Mouse (Mus musculus) G1E (cell line): ENCODE results near the gene Stx8. TPM values are rescaled to one million over a fixed set of nuclear protein-coding genes. Genes with fewer than 3 reads are reported as not detected.

Experiments used
- ATAC-seq: 2 replicates; pipeline ENCODE4 v1.8.0; 2016; ENCODE audit warnings: mild to moderate bottlenecking; ENCODE audit not compliant: insufficient number of reproducible peaks, poor library complexity, low FRiP score, severe bottlenecking; ENCODE audit errors: extremely low read depth
- DNase-seq: peaks from one replicate; pipeline ENCODE4 v3.0.0; 2012; ENCODE audit warnings: low spot score
- H3K27me3 ChIP-seq: 2 replicates; pipeline ENCODE4 v1.6.1; 2012; ENCODE audit warnings: mild to moderate bottlenecking, low read length, inconsistent platforms; ENCODE audit not compliant: insufficient read depth
- H3K36me3 ChIP-seq: replicated peaks from 2 replicates; pipeline ENCODE3; 2012; ENCODE audit warnings: mild to moderate bottlenecking, inconsistent platforms
- H3K4me1 ChIP-seq: 2 replicates; pipeline ENCODE4 v1.6.1; 2012; ENCODE audit warnings: low read depth, low read length, inconsistent platforms, mixed read lengths; ENCODE audit not compliant: insufficient read depth
- H3K4me3 ChIP-seq: 2 replicates; pipeline ENCODE4 v1.5.1; 2012; ENCODE audit warnings: low read depth, mild to moderate bottlenecking, inconsistent platforms, low read length, moderate library complexity, mixed read lengths
- H3K9me3 ChIP-seq: replicated peaks from 2 replicates; pipeline ENCODE4 v1.6.1; 2012; ENCODE audit warnings: inconsistent platforms
- CTCF ChIP-seq: IDR thresholded peaks from 2 replicates; pipeline ENCODE4 v1.5.1; 2012; ENCODE audit warnings: low read depth, low read length, inconsistent platforms, mixed read lengths
- GATA1 ChIP-seq: IDR thresholded peaks from 2 replicates; pipeline ENCODE4 v1.6.1; 2012; ENCODE audit warnings: borderline replicate concordance, low read length, inconsistent platforms, mixed read lengths
- GATA2 ChIP-seq: IDR thresholded peaks from 2 replicates; pipeline ENCODE4 v1.6.1; 2012; ENCODE audit warnings: low read depth, low read length, inconsistent platforms, borderline replicate concordance
- POLR2AphosphoS5 ChIP-seq: IDR thresholded peaks from 2 replicates; pipeline ENCODE4 v1.6.1; 2012; ENCODE audit warnings: low read depth, low read length, inconsistent platforms; ENCODE audit not compliant: insufficient replicate concordance
- TAL1 ChIP-seq: conservative IDR thresholded peaks from 2 replicates; pipeline ENCODE4 v1.6.1; 2012; ENCODE audit warnings: low read depth, low read length, inconsistent platforms, mixed read lengths
- polyA plus RNA-seq: library from polyadenylated mRNA; stranded (reverse); fragments of >175 nt; gene quantifications from 2 replicates; pipeline ENCODE4 v1.2.3, GENCODE M21; 2012
- total RNA-seq, 2 experiments: library from RNA; stranded (forward) in 1 of 2; stranded (reverse) in 1 of 2; fragments of 200-1000 nt in 1 of 2; fragments of >200 nt in 1 of 2; fragmentation: Nextera tagmentation in 1 of 2; gene quantifications; 2 replicates each; pipeline ENCODE4 v1.2.3; 2014 to 2017

The Stx8 gene
- total and polyA plus RNA-seq, 3 experiments = 1.6 to 62.2 (median 40.1) TPM

DNA sequence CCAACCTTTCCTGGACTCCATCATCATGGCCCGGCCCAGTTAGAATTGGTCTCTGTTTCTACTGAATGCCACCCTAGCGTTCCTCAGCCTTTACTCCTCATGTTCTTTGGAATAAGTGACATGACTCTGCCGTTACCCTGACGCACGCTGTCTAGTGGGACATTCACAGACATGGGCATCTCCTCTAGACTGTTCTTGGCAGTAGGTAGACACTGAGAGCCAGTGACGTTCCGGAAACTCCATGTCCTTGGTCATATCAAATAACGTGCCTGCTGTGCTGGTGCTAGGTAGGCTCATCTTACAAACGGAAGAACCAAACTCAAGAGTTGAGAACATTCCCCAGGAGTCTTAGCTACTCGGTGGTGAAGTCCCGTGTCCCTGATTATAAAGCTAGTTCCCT lies 231.5 kb downstream of the Stx8 start:
- Histone ChIP-seq H3K9me3 (no peaks in the 10 kb centered on the region), H3K36me3 (peaks cover 21% of the 10 kb centered on the region), H3K4me3 (no peak overlapping the region), H3K27me3 (no peaks in the 10 kb centered on the region), H3K4me1 (no peaks in the 10 kb centered on the region)
- DNase-seq (no peak), ATAC-seq (no peak)
- TF ChIP-seq GATA2 = no peak
- no peak for TF ChIP-seq POLR2AphosphoS5
- TF ChIP-seq GATA1 = no peak
- TF ChIP-seq CTCF = no peak
- TF ChIP-seq TAL1 = no peak

- no peaks in the 10 kb centered on the region for H3K9me3 ChIP-seq
- peaks cover 20% of the 10 kb centered on the region for H3K36me3 ChIP-seq
- H3K4me3 ChIP-seq = no peak overlapping the region
- no peak for TF ChIP-seq POLR2AphosphoS5
- no peak for TF ChIP-seq TAL1
- no peak for TF ChIP-seq GATA2
- TF ChIP-seq GATA1 = no peak
- TF ChIP-seq CTCF = no peak
- DNase-seq (no peak), ATAC-seq (no peak)
- H3K27me3 ChIP-seq = no peaks in the 10 kb centered on the region
- no peaks in the 10 kb centered on the region for H3K4me1 ChIP-seq
Measured at GRCm38 (mm10) chr11:68198696-68199095, 232.7 kb downstream of the Stx8 start.

DNA sequence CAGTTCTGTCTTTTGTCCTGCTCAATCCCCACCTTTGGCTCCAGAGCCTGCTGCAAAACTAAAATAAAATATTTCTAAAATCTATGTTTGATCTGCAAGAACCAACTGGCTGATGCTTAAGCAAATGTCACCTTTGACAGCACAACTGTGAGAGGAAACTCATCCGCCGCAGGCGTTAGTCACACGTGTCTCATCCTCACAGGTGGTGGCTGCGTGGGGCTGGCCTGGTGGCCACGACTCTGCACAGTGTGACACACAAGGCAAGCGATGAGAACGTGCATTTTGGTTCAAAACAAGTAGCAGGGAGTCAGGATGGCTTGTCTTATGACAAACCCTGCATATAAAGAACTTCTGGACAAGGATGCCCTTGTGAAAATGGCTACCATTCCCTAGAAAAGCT lies 233.1 kb downstream of the Stx8 start:
- no peak for DNase-seq
- ATAC-seq = no peak
- H3K9me3 ChIP-seq = no peaks in the 10 kb centered on the region
- H3K4me1 ChIP-seq = no peaks in the 10 kb centered on the region
- no peak for TF ChIP-seq CTCF
- TF ChIP-seq POLR2AphosphoS5 = no peak
- no peak for TF ChIP-seq GATA2
- TF ChIP-seq TAL1 = no peak
- no peak for TF ChIP-seq GATA1
- H3K27me3 ChIP-seq = no peaks in the 10 kb centered on the region
- H3K36me3 ChIP-seq = peaks cover 22% of the 10 kb centered on the region
- no peak overlapping the region for H3K4me3 ChIP-seq

GRCm38 (mm10) chr11:68199801-68200423 lies 233.9 kb downstream of the Stx8 start:
- TF ChIP-seq GATA1 (no peak), TAL1 (no peak), GATA2 (no peak), POLR2AphosphoS5 (no peak), CTCF (no peak)

DNA sequence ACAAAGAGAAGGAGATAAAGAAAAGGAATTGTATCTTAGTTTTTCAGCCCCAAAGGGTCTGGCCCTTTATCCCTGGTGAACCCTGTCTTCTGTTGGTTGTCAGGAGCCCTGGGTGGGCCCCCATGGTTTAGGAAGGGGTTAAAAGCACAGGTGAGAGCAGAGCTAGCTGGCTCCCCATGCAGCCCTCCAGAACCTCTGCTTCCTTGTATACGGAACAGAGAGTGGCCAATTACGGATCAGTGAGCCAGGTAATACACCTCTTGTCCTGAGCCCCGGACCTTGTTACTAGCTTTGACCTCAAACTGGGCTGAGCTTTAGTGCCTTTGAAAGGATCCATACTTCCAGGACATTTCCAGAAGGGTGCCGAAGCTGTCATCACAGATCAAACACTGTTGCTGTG lies 234.5 kb downstream of the Stx8 start:
- H3K27me3 ChIP-seq = no peaks in the 10 kb centered on the region
- ATAC-seq (no peak), DNase-seq (no peak)
- no peak for TF ChIP-seq GATA1
- TF ChIP-seq GATA2 = no peak
- TF ChIP-seq TAL1 = no peak
- no peak for TF ChIP-seq POLR2AphosphoS5
- TF ChIP-seq CTCF = no peak
- no peak overlapping the region for H3K4me3 ChIP-seq
- H3K9me3 ChIP-seq = no peaks in the 10 kb centered on the region
- peaks cover 20% of the 10 kb centered on the region for H3K36me3 ChIP-seq
- no peaks in the 10 kb centered on the region for H3K4me1 ChIP-seq

More at GRCm38 (mm10) chr11:68199801-68200423, 233.9 kb downstream of the Stx8 start:
- Histone ChIP-seq H3K9me3 (no peaks in the 10 kb centered on the region), H3K4me3 (no peak overlapping the region), H3K4me1 (no peaks in the 10 kb centered on the region), H3K36me3 (peaks cover 20% of the 10 kb centered on the region), H3K27me3 (no peaks in the 10 kb centered on the region)
- no peak for DNase-seq
- ATAC-seq = no peak

- Histone ChIP-seq H3K4me3 (no peak overlapping the region), H3K9me3 (no peaks in the 10 kb centered on the region), H3K36me3 (peaks cover 19% of the 10 kb centered on the region), H3K27me3 (no peaks in the 10 kb centered on the region), H3K4me1 (no peaks in the 10 kb centered on the region)
- no peak for DNase-seq
- ATAC-seq = no peak
- no peak for TF ChIP-seq GATA1
- no peak for TF ChIP-seq POLR2AphosphoS5
- TF ChIP-seq CTCF = no peak
- no peak for TF ChIP-seq TAL1
- no peak for TF ChIP-seq GATA2
Measured at GRCm38 (mm10) chr11:68201063-68201462, 235.1 kb downstream of the Stx8 start.
